Mouse (Mus musculus): ENCODE measurements around the gene Ppp1r1a. TPM values are rescaled to one million over a fixed set of nuclear protein-coding genes. Genes with fewer than 3 reads are reported as not detected.

The Ppp1r1a gene
- 9.4 TPM for polyA plus RNA-seq (2021)

DNA sequence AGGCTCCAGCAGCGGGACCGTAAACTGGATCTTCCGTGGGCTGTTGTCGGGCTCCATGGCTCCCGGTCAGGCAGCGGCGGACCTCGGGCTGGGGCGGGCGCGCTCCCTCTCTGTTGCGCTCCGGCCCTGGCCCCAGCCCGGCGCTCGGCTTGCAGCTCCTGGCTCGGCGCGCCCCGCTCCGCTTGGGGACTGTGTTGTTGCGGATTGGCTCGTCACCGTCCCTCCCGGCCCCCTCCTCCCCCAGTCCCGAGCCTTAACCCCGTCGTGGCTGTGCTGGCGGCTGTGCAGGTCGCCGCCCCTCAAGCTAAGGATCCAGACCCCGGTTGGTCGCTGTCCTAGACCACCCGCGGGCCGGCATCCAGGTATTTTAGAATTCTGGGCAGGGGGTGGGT lies at the start of gene Ppp1r1a:
Gene Ppp1r1a (minus strand): TSS at position 182 of the 392 bp plus-strand sequence.
- in situ Hi-C loops (cut with MboI; ENCODE audit: low pct_unique_long_range_greater_than_20kb): no loop called here
- ChIA-PET CTCF (interaction anchor here (4.2 kb wide), 1 partner anchor 13 kb away, joined by 15 read pairs; no protein-coding TSS in a partner anchor), POLR2A (no interaction called here)
- TF ChIP-seq CTCF (IDR thresholded peaks at IDR 0.05): no peak
- no peak for DNase-seq (ENCODE audit: low read depth, low spot score)
- H3K27me3 ChIP-seq: peaks cover 45% of the 10 kb centered on the region
- peak; percentile 34 for ATAC-seq

DNA sequence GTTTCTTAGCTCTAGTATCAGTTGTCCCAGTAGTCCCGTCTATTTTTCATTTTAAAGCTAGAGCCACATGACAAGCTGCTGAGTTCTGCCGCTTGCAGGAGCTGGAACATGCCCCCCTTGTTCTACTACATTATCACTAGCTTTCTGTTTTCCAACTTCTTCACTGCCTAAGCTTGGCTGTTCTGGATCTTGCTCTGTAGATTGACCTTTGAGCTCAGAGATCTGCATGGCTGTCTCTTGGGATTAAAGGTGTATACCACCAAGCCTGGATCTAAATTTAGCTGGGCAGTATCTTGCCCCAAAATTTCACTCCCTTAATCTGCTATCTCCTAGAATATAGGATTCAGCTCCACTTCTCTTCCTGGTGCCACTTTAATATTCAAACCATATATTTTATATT lies 48.1 kb upstream of the Ppp1r1a start:
- peaks cover 6% of the 10 kb centered on the region for H3K27me3 ChIP-seq
- in situ Hi-C loops (cut with MboI; ENCODE audit: low pct_unique_long_range_greater_than_20kb): no loop called here
- no peak for TF ChIP-seq CTCF (IDR thresholded peaks at IDR 0.05)
- DNase-seq (ENCODE audit: low read depth, low spot score) (no peak), ATAC-seq (no peak)
- POLR2A ChIA-PET: no interaction called here
- CTCF ChIA-PET: no interaction called here

DNA sequence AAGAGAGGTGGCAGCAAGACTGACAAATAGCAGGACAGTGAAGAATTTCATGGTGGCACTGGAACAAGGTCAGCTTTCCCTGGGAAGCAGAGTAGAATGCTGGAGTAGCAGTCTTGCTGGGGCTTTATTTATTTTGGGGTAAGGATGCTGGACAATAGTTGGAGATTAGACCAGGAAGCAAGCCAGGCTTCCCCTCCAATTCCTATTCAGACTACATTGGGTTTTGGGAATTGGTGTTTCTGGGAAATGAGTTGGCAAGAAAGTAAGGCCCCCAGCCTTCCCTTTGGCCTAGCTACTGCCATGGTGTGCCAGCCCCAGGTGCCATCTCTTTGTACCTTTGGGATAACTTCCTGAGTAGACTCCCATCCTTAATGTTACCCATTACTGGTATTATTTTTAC lies 27.2 kb upstream of the Ppp1r1a start, which contains the start of gene Glycam1:
Gene Glycam1 (minus strand): TSS at position 101 of the 400 bp plus-strand sequence.
- ChIA-PET POLR2A (interaction anchor here (0.6 kb wide), 1 partner anchor 1718 kb away, joined by 7 read pairs; no protein-coding TSS in a partner anchor), CTCF (no interaction called here)
- H3K27me3 ChIP-seq: peaks cover 6% of the 10 kb centered on the region
- no peak for TF ChIP-seq CTCF (IDR thresholded peaks at IDR 0.05)
- no peak for DNase-seq (ENCODE audit: low read depth, low spot score)
- in situ Hi-C loops (cut with MboI; ENCODE audit: low pct_unique_long_range_greater_than_20kb): no loop called here
- no peak for ATAC-seq

DNA sequence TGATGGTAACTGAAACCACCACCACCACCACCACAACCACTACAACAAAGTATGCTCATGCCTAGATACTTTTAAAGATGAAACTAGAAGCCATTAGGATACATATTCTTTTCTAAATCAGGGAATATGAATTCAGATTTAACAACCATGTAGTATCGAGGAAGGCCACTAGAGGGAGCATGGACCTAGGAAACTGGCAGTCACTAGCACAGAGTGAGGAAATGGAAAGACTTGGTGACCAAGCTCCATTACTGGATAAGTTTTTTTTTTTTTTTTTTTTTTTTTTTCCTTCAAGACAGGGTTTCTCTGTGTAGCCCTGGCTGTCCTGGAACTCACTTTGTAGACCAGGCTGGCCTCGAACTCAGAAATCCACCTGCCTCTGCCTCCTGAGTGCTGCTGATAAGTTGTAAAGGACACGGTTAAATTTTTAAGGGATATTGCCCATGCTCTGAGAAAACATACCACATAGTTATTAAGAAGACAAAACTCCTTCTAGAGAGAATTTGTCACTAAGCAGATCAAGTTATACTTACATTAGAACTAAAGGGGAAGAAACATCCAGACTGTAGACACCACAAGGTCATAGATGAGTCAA lies 14.4 kb upstream of the Ppp1r1a start:
- peak; percentile 15 for DNase-seq (ENCODE audit: low read depth, low spot score)
- ChIA-PET POLR2A (no interaction called here), CTCF (interaction anchor here (0.8 to 3.0 kb wide), 10 partner anchors 9 to 88 kb away, joined by 3 to 15 read pairs (median 4); no protein-coding TSS in a partner anchor)

DNA sequence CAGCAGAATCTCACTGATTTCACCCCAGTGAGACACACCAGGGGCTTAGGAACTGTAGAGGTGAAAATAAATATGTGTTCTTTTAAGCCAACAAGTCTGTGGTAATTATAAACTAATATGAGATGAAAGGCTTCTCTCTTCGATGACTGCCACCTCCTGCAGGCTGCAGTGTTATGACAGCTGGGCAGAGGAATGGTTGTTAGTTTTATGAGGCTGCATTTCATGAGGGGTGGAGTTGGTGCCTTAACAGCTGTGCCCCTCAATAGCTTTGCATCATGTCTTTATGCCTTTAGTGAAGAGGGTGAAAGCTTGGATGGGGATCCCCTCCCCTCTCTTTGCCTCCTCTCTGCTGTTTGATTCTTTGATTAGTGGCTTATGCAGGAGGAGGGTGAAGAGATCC lies 13.2 kb upstream of the Ppp1r1a start:
- no peak for TF ChIP-seq CTCF (IDR thresholded peaks at IDR 0.05)
- peaks cover 8% of the 10 kb centered on the region for H3K27me3 ChIP-seq
- ATAC-seq (no peak), DNase-seq (ENCODE audit: low read depth, low spot score) (no peak)
- in situ Hi-C loops (cut with MboI; ENCODE audit: low pct_unique_long_range_greater_than_20kb): no loop called here
- CTCF ChIA-PET: interaction anchor here (0.8 to 3.0 kb wide), 5 partner anchors 8 to 87 kb away, joined by 3 to 15 read pairs (median 3); no protein-coding TSS in a partner anchor
- POLR2A ChIA-PET: no interaction called here

More for the DNA sequence above, 14.4 kb upstream of the Ppp1r1a start:
- peak; percentile 78 for TF ChIP-seq CTCF (IDR thresholded peaks at IDR 0.05)
- peaks cover 8% of the 10 kb centered on the region for H3K27me3 ChIP-seq
- ATAC-seq: peak; percentile 41
- in situ Hi-C loops (cut with MboI; ENCODE audit: low pct_unique_long_range_greater_than_20kb): no loop called here

DNA sequence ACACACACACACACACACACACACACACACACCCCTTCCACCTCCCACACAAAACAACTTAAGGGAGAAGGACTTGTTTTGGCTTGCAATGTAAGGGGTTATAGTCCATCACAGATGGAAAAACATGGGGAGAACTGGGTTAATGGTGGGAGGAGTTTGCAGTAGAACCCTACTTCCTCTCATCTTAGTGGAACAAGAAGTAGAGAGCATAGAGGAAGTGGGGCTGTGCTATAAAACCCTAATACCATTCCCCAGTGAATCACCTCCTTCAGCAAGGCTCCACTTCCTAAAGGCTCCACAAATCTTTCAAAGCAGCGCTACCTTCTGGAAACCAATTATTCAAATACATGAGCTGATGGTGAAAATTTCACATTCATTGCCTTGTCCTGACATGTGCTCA lies 11.7 kb upstream of the Ppp1r1a start:
- in situ Hi-C loops (cut with MboI; ENCODE audit: low pct_unique_long_range_greater_than_20kb): no loop called here
- ChIA-PET POLR2A (no interaction called here), CTCF (interaction anchor here (3.0 kb wide), 1 partner anchor 9 kb away, joined by 15 read pairs; no protein-coding TSS in a partner anchor)
- DNase-seq (ENCODE audit: low read depth, low spot score) (no peak), ATAC-seq (no peak)
- TF ChIP-seq CTCF (IDR thresholded peaks at IDR 0.05): no peak
- H3K27me3 ChIP-seq: peaks cover 8% of the 10 kb centered on the region

DNA sequence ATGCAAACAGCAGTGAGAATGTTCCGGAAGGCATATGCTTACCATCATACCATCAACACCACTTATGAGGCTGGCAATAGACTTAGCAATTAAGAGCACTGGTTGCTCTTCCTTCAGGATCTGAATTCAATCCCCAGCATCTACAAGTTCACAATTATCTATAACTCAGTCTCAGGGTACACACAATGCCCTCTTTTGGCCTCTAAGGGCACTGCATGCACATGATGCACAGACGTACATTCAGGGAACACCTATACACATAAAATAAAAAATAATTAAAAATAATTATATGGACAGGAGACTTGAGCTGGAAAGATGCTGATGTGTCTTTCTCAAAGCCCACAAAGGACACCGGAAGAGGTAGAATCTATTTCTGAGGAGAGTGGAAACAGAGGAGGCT lies 10.2 kb upstream of the Ppp1r1a start:
- CTCF ChIA-PET: interaction anchor here (1.8 kb wide), 1 partner anchor 63 kb away, joined by 5 read pairs; no protein-coding TSS in a partner anchor
- POLR2A ChIA-PET: no interaction called here
- peaks cover 8% of the 10 kb centered on the region for H3K27me3 ChIP-seq
- ATAC-seq: no peak
- peak; percentile 59 for TF ChIP-seq CTCF (IDR thresholded peaks at IDR 0.05)
- DNase-seq (ENCODE audit: low read depth, low spot score): no peak
- in situ Hi-C loops (cut with MboI; ENCODE audit: low pct_unique_long_range_greater_than_20kb): no loop called here

DNA sequence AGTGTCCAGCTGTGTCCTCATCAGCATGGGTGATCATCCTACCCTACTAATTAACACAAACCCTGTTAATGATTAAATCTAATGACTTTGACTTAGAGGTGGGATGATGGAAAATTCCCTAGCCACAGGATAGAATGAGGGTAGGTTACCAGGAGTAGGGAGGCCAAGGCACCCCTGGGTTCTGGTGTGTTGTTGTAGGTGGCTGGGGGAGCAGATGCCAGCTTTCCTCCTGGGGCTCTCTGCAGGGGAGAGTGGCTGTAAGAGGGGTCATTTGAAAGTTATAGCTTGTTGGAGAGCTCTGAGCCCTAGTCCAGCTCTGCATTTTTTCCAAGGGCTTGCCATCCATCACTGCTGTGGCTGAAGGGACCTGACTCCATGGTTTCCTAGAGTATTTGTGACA lies 4.7 kb upstream of the Ppp1r1a start:
- ATAC-seq (peak; percentile 22), DNase-seq (ENCODE audit: low read depth, low spot score) (no peak)
- POLR2A ChIA-PET: no interaction called here
- TF ChIP-seq CTCF (IDR thresholded peaks at IDR 0.05): no peak
- in situ Hi-C loops (cut with MboI; ENCODE audit: low pct_unique_long_range_greater_than_20kb): no loop called here
- CTCF ChIA-PET: interaction anchor here (1.2 to 2.2 kb wide), 3 partner anchors 9 to 60 kb away, joined by 3 to 6 read pairs (median 5); no protein-coding TSS in a partner anchor
- H3K27me3 ChIP-seq: peaks cover 25% of the 10 kb centered on the region

DNA sequence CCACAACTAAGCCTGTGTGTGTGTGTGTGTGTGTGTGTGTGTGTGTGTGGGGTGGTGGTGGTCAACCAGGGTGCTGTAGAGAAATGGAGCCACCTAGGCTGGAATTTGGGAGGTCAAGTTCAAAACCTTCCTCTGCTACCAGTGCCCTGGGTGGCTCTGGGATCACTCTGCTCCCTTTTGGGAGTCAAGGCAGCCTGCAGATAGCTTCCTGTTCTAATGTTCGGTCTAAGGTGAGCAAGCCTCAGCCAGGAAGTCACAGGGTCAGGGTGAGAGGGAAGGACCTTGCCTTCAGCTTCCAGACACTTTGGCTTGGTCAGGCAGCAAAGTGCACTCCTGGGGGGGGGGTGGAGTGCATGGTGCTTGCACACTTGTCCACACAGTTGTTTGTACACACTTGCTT lies 2.8 kb upstream of the Ppp1r1a start:
- in situ Hi-C loops (cut with MboI; ENCODE audit: low pct_unique_long_range_greater_than_20kb): no loop called here
- ChIA-PET POLR2A (no interaction called here), CTCF (interaction anchor here (0.9 to 4.2 kb wide), 3 partner anchors 10 to 22 kb away, joined by 3 to 15 read pairs (median 3); no protein-coding TSS in a partner anchor)
- peaks cover 41% of the 10 kb centered on the region for H3K27me3 ChIP-seq
- no peak for TF ChIP-seq CTCF (IDR thresholded peaks at IDR 0.05)
- DNase-seq (ENCODE audit: low read depth, low spot score) (no peak), ATAC-seq (no peak)

DNA sequence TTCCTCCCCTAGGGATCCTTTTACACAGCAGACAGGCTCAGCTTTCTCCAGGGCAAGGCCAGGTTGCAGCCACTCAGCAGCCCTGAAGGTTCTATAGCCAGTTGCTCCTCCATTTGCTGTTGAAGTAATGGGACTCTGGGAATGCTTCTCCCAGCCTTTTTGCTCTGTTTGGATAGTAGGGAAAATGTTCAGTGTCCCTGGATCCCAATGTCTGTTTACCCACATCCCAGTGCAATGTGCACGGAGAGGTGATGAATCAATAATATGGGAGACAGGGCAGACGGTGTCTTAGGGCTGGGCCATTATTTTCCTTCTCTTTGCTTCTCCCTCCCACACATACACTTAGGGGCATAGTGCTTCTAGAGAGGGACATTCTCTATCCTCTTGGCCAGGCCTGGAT lies 1.5 kb upstream of the Ppp1r1a start:
- POLR2A ChIA-PET: no interaction called here
- no peak for ATAC-seq
- CTCF ChIA-PET: interaction anchor here (4.2 kb wide), 1 partner anchor 12 kb away, joined by 15 read pairs; no protein-coding TSS in a partner anchor
- DNase-seq (ENCODE audit: low read depth, low spot score): no peak
- peaks cover 41% of the 10 kb centered on the region for H3K27me3 ChIP-seq
- TF ChIP-seq CTCF (IDR thresholded peaks at IDR 0.05): no peak
- in situ Hi-C loops (cut with MboI; ENCODE audit: low pct_unique_long_range_greater_than_20kb): no loop called here

DNA sequence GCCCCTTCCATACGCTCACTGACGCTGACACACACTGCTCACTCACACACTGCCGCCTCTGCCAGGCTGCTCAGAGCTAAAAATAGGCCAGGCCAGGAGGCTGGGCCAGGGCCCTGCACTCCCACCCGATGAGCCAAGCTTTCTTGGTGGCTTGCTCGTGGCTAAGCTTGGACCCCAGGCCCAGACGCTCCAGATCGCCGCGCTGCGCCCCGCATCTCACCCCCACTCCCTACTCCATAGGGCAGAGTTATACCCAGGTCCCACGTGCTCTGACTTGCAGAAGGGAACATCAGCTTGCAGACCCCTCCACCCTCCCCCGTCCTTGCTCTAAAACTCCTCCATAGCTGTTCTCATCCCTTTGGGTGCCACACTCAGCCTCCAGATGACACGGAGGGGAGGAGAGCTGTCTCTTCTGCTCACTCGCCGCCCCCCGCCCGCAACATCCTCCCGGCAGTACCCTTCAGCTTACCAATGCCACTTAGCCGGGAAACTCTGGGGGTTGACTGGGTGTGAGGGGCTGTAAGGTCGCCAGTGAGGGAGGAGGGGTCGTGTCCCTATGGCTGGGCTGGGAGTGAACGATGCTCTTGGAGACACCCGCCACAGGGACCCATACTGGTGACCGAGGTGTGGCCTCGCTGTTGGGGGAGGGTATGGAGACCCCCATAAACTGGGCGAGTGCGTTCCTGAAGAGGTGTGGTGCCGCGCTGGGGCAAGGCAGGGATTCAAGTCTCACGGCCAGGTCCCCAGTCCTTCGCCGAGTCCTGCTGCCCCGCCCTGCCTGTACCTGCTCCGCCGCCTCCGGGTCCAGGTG lies 587 bp downstream of the Ppp1r1a start:
- CTCF ChIA-PET: no interaction called here
- DNase-seq (ENCODE audit: low read depth, low spot score) (no peak), ATAC-seq (peak; percentile 33)
- POLR2A ChIA-PET: no interaction called here
- peaks cover 45% of the 10 kb centered on the region for H3K27me3 ChIP-seq
- no peak for TF ChIP-seq CTCF (IDR thresholded peaks at IDR 0.05)
- in situ Hi-C loops (cut with MboI; ENCODE audit: low pct_unique_long_range_greater_than_20kb): no loop called here
